Mouse (Mus musculus): Measurements from ENCODE around the gene Defb35. TPM values are rescaled to one million over a fixed set of nuclear protein-coding genes. Genes with fewer than 3 reads are reported as not detected.

Defb35 gene
- not detected for polyA plus RNA-seq (2017; shearing (Covaris generic))

GRCm38 (mm10) chr8:21938052-21938451 is at the start of gene Defb35:
Gene Defb35, plus strand, starts transcription at chr8:21938352.

GRCm38 (mm10) chr8:21906290-21906689 is 31.9 kb upstream of the Defb35 start, which contains the start of gene Defb11:
Gene Defb11, minus strand, starts transcription at chr8:21906412.

GRCm38 (mm10) chr8:21932610-21933009 is 5.5 kb upstream of the Defb35 start, which contains the start of gene Defb15:
Gene Defb15, minus strand, starts transcription at chr8:21932710.

GRCm38 (mm10) chr8:21946462-21946861 is 8.3 kb downstream of the Defb35 start, which contains the start of gene Defb13:
Gene Defb13, plus strand, starts transcription at chr8:21946762.

GRCm38 (mm10) chr8:21958414-21958813 is 20.3 kb downstream of the Defb35 start, which contains the start of gene Fam90a1a:
Gene Fam90a1a, plus strand, starts transcription at chr8:21958714.

GRCm38 (mm10) chr8:21969475-21969874 is 31.3 kb downstream of the Defb35 start, which contains the start of gene Ccdc70:
Gene Ccdc70, plus strand, starts transcription at chr8:21969775.

Other genes starting within 250 kb of the Defb35 start
- gene AY761184, start 234.7 kb upstream of the Defb35 start, polyA plus RNA-seq (2017; shearing (Covaris generic)), result not detected
- not detected for gene Defa24, start 203.9 kb upstream of the Defb35 start, polyA plus RNA-seq (2017; shearing (Covaris generic))
- not detected for gene Defb50, start 114.8 kb upstream of the Defb35 start, polyA plus RNA-seq (2017; shearing (Covaris generic))
- gene Defb2, start 98.4 kb upstream of the Defb35 start, polyA plus RNA-seq (2017; shearing (Covaris generic)), result not detected
- gene Defb10, start 79.5 kb upstream of the Defb35 start, polyA plus RNA-seq (2017; shearing (Covaris generic)), result not detected
- not detected for gene Defb9, start 52.9 kb upstream of the Defb35 start, polyA plus RNA-seq (2017; shearing (Covaris generic))
- not detected for gene Defb11, start 31.9 kb upstream of the Defb35 start, polyA plus RNA-seq (2017; shearing (Covaris generic))
- not detected for gene Defb15, start 5.6 kb upstream of the Defb35 start, polyA plus RNA-seq (2017; shearing (Covaris generic))
- gene Defb13, start 8.4 kb downstream of the Defb35 start, polyA plus RNA-seq (2017; shearing (Covaris generic)), result not detected
- not detected for gene Fam90a1a, start 20.4 kb downstream of the Defb35 start, polyA plus RNA-seq (2017; shearing (Covaris generic))
- not detected for gene Ccdc70, start 31.4 kb downstream of the Defb35 start, polyA plus RNA-seq (2017; shearing (Covaris generic))
- 0.10 TPM for gene Atp7b, start 122.0 kb downstream of the Defb35 start, polyA plus RNA-seq (2017; shearing (Covaris generic))
- 9.6 TPM for gene Alg11, start 122.4 kb downstream of the Defb35 start, polyA plus RNA-seq (2017; shearing (Covaris generic))
- gene Nek5, start 186.7 kb downstream of the Defb35 start, polyA plus RNA-seq (2017; shearing (Covaris generic)), result not detected
- gene Nek3, start 228.1 kb downstream of the Defb35 start, polyA plus RNA-seq (2017; shearing (Covaris generic)), result 10.5 TPM
- 4.4 TPM for gene Ckap2, start 247.5 kb downstream of the Defb35 start, polyA plus RNA-seq (2017; shearing (Covaris generic))

Data from activated CD4-positive, CD25-positive, alpha-beta regulatory T cell, adult 9 weeks (primary cell).